Mouse (Mus musculus) heart, postnatal 0 days (tissue): ENCODE measurements around the gene Esr1. TPM values are rescaled to one million over a fixed set of nuclear protein-coding genes. Genes with fewer than 3 reads are reported as not detected.
"Not testable (repeated sequence)": the region's sequence is repeated elsewhere in the genome, so short reads cannot be mapped to it uniquely, and the experiment has no call there.

ENCODE experiments used
- ATAC-seq: fragments of 200-750 bp; cut with Nextera tagmentation; 2 replicates; pipeline ENCODE4 v1.8.0; 2017; ENCODE audit warnings: low read depth, moderate number of reproducible peaks, moderate library complexity; ENCODE audit not compliant: insufficient read depth
- DNase-seq: peaks from one replicate; pipeline ENCODE4 v3.0.0-alpha.2; 2016; ENCODE audit warnings: low spot score
- H3K27ac ChIP-seq: fragments of 300-500 bp; sonication (generic); 2 replicates; pipeline ENCODE4 v1.5.1; 2014; ENCODE audit warnings: low read depth, mild to moderate bottlenecking
- H3K27me3 ChIP-seq: fragments of 300-500 bp; sonication (generic); 2 replicates; pipeline ENCODE4 v1.6.1; 2014; ENCODE audit warnings: low read length, mixed read lengths; ENCODE audit not compliant: control insufficient read depth, insufficient read depth
- H3K36me3 ChIP-seq: fragments of 300-500 bp; sonication (generic); replicated peaks from 2 replicates; pipeline ENCODE4 v1.6.1; 2014; ENCODE audit warnings: low read length, mixed read lengths; ENCODE audit not compliant: control insufficient read depth, insufficient read depth
- H3K4me1 ChIP-seq: fragments of 300-500 bp; sonication (generic); 2 replicates; pipeline ENCODE4 v1.6.1; 2014; ENCODE audit warnings: antibody characterized with exemption; ENCODE audit not compliant: control insufficient read depth, insufficient read depth
- H3K4me2 ChIP-seq: fragments of 300-500 bp; sonication (generic); 2 replicates; pipeline ENCODE4 v1.6.1; 2014; ENCODE audit warnings: low read depth, mild to moderate bottlenecking, low read length, moderate library complexity
- H3K4me3 ChIP-seq: fragments of 300-500 bp; sonication (generic); 2 replicates; pipeline ENCODE4 v1.5.1; 2014; ENCODE audit warnings: low read depth, low read length
- H3K9ac ChIP-seq: fragments of 300-500 bp; sonication (generic); replicated peaks from 2 replicates; pipeline ENCODE4 v1.6.1; 2014; ENCODE audit warnings: low read depth, low read length, mixed read lengths
- H3K9me3 ChIP-seq: fragments of 300-500 bp; sonication (generic); replicated peaks from 2 replicates; pipeline ENCODE4 v1.6.1; 2016; ENCODE audit warnings: low read length; ENCODE audit not compliant: control insufficient read depth
- CTCF ChIP-seq: IDR thresholded peaks from 2 replicates; pipeline ENCODE4 v1.5.1; 2016; ENCODE audit warnings: antibody characterized with exemption, control low read depth, low read depth
- EP300 ChIP-seq: IDR thresholded peaks from 2 replicates; pipeline ENCODE4 v1.6.1; 2016; ENCODE audit warnings: antibody characterized with exemption, low read depth
- WGBS: fragments of 180-500 bp; shearing (Covaris S2); extraction: QIAGEN DNeasy Blood & Tissue Kit; methylation state at CpG from one replicate; pipeline ENCODE4 v1.1.7; 2014; 5-methylcytosine and 5-hydroxymethylcytosine counted together
- polyA plus RNA-seq: library from polyadenylated mRNA; unstranded; fragments of >200 nt; fragmentation: Nextera tagmentation; extraction: Ambion mirVana; gene quantifications from 2 replicates; pipeline ENCODE4 v1.2.1, GENCODE M21; 2015
- total RNA-seq: library from RNA; depleted of rRNA; stranded (reverse); fragments of >200 nt; gene quantifications from 2 replicates; pipeline ENCODE4 v1.2.3, GENCODE M21; 2014; ENCODE audit warnings: low replicate concordance

The Esr1 gene
- total and polyA plus RNA-seq, 2 experiments from 2014 or later: 0.14 to 0.50 TPM

DNA sequence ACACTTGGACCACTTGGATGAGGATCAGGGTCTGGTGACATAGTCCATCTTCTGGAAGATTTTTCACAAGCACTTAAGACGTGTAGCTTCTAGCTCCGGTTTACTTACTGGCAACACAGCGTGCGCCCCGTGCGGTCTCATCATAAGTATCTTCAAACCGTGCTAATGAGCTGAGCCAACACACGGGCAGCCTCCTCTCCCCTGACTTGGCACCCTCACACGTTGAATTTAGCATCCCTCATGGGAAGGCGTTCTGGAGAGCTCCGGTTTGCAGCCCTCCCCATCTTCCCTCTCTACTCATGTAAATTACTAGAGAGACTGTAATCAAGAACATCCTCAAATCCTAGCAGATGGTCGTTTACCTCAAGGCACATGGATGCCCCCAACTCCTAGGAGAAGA, 12.5 kb upstream of the Esr1 start:
- no peak for DNase-seq
- no peaks in the 10 kb centered on the region for H3K4me1 ChIP-seq
- 72% methylated on average over 12 of the region's 12 CpGs for WGBS
- H3K9me3 ChIP-seq: no peaks in the 10 kb centered on the region
- no peak overlapping the region for H3K27ac ChIP-seq
- no peaks in the 10 kb centered on the region for H3K27me3 ChIP-seq
- H3K9ac ChIP-seq: no peak overlapping the region
- ATAC-seq: no peak
- no peak overlapping the region for H3K4me3 ChIP-seq
- no peak overlapping the region for H3K4me2 ChIP-seq
- no peak for TF ChIP-seq EP300
- no peak for TF ChIP-seq CTCF
- no peaks in the 10 kb centered on the region for H3K36me3 ChIP-seq

DNA sequence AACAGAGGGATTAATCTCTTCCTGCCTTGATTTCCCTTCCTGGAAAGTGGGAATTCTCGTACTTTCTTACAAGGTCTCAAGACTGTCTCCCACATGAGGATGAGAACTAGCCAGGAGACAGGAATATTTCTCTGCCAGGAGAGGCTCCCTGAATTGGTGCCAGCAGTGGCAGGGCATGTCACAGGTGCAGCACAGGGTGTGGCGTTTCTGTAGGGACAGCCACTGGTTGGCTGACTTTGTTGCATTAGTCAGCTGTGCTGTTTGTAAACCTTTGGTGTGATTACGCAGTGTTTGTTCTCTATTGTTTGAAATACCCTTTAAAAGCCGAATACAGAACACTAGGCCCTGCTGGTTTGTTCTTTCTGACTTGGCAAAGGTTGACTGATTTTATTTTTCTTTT, 11.8 kb upstream of the Esr1 start:
- WGBS: 66% methylated on average over 4 of the region's 4 CpGs
- no peak for ATAC-seq

DNA sequence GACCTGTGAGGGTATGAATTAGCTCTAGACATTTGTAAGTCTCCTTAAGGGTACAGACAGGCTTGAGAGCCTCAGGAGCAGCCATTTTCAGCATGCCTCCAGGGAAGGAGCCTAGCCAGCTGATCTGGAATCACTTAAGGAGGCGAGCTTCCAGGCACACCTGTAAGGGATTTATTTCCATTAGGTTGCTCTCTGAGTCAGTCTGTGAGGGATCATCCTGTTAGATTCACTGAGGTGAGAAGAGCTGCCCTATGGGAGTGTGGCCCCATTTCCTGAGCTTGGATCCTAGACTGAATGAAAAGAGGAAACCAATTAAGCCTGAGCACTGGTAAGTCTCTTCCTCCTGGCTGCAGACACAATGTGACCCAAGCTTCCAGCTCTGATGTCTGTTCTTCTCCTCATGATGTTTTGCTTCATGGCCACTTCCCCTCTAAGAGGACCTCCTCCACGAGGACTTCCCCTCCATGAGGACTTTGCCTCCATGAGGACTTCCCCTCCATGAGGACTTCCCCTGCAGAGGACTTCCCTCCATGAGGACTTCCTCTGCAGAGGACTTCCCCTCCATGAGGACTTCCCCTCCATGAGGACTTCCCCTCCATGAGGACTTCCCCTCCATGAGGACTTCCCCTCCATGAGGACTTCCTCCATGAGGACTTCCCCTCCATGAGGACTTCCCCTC, 10.5 kb upstream of the Esr1 start:
- Histone ChIP-seq H3K9me3 (no peaks in the 10 kb centered on the region), H3K36me3 (no peaks in the 10 kb centered on the region), H3K4me2 (no peak overlapping the region), H3K27ac (no peak overlapping the region), H3K4me1 (no peaks in the 10 kb centered on the region), H3K9ac (no peak overlapping the region), H3K27me3 (no peaks in the 10 kb centered on the region), H3K4me3 (no peak overlapping the region)
- WGBS: 43% methylated on average over 2 of the region's 2 CpGs
- TF ChIP-seq EP300 (no peak), CTCF (no peak)
- ATAC-seq (no peak), DNase-seq (no peak)

More for the DNA sequence above, 11.8 kb upstream of the Esr1 start:
- Histone ChIP-seq H3K9ac (no peak overlapping the region), H3K27me3 (no peaks in the 10 kb centered on the region), H3K4me2 (no peak overlapping the region), H3K36me3 (no peaks in the 10 kb centered on the region), H3K9me3 (no peaks in the 10 kb centered on the region), H3K4me1 (no peaks in the 10 kb centered on the region), H3K27ac (no peak overlapping the region), H3K4me3 (no peak overlapping the region)
- no peak for DNase-seq
- no peak for TF ChIP-seq CTCF
- no peak for TF ChIP-seq EP300

- not testable (repeated sequence) for DNase-seq, ATAC-seq
Observed at GRCm38 (mm10) chr10:4601612-4602011, 9.8 kb upstream of the Esr1 start.

GRCm38 (mm10) chr10:4602466-4602865, 8.9 kb upstream of the Esr1 start:
- Histone ChIP-seq H3K4me2 (no peak overlapping the region), H3K4me3 (no peak overlapping the region), H3K9me3 (no peaks in the 10 kb centered on the region), H3K27ac (no peak overlapping the region), H3K9ac (no peak overlapping the region), H3K4me1 (no peaks in the 10 kb centered on the region), H3K27me3 (no peaks in the 10 kb centered on the region), H3K36me3 (no peaks in the 10 kb centered on the region)
- no peak for ATAC-seq
- 68% methylated on average over 4 of the region's 4 CpGs for WGBS
- TF ChIP-seq CTCF (no peak), EP300 (no peak)
- DNase-seq: no peak

More at GRCm38 (mm10) chr10:4601612-4602011, 9.8 kb upstream of the Esr1 start:
- H3K4me3 ChIP-seq, H3K9me3 ChIP-seq, H3K27ac ChIP-seq, H3K36me3 ChIP-seq, H3K4me2 ChIP-seq, H3K9ac ChIP-seq, H3K4me1 ChIP-seq, H3K27me3 ChIP-seq: not testable (repeated sequence)
